Mouse (Mus musculus): ENCODE results near the gene Diablo.

Gene Diablo

DNA sequence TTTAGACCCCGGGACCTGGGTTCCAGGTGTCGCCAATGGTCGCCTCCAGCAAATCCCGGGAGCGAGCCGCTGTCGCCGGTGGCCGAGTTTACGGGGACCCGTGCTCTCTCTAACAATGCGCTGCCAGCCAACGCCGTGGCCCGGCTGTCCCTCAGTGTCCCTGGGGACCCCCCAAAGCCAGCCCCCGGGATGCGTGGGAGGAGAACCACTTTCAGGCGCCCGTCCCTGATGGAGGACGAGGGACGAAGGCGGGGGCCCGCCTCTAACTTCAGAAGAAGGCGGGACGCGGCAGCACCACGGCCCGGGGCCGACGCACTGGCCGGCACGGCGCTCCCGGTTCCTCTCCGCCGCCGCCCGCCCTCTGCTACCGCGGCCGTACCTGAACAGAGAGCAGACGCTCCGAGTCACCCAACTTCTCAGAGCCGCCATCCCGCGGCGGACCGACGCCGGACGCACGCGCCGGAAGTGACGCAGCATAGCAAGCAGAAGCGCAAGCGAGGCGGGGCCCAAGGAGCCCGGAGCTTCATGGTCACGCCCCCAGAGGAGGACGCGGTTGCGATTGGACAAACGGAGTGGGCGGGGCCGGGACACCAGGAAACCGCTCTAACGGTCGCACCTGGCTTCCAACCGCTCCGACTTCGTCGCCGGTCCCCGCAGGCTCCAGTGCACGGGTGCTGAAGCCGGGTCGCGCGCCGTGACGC is at the start of gene Diablo:
Diablo (minus strand) TSS at position 485 of the 701 bp plus-strand sequence.
- under 1% methylated on average over 82 of the region's 82 CpGs for WGBS

GRCm38 (mm10) chr5:123573362-123573761 is 49.4 kb upstream of the Diablo start:
- 58% methylated on average over 8 of the region's 8 CpGs for WGBS

- WGBS, result under 1% methylated on average over 54 of the region's 54 CpGs
Measured at GRCm38 (mm10) chr5:123572357-123573186, 48.6 kb upstream of the Diablo start, which contains the start of gene Vps33a. TSS of gene Vps33a (minus strand) at chr5:123573038.

DNA sequence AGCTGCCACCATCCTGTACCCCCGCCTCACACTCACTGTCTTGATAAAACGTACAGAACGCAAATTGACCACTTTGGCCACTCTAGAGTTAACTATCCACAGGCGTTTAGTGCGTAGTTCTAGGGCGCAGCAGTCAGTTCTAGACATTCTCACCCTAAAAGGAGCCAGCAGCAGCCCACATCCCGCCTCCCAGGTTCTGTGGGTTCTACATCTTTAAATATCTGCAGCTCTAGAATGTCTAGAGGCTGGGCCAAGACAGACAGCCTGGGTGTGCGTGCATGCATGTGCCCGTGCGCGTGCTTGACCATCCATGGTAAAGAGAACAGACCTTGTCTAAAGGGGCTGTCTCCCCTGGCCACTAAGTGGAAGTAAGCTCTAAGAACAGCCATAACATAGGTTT is 37.2 kb upstream of the Diablo start:
- 68% methylated on average over 11 of the region's 11 CpGs for WGBS

DNA sequence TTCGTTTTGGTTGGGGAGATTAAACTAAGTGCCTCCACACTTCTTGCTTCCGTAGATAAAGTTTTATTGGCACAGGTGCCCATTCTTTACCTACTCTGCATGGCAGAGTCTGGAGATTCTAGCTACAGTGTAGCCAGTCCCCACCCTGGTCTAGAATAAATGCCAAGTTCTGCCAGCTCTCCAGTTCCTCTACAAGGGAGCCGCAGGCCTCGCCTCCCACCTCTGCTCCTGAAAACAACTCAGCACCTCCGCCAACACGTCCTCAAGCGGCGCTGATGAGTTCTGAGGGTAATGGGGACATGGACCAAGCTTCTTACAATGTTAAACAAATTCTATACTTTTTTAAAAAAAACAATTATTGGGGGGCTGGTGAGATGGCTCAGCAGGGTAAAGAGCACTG is 35.6 kb upstream of the Diablo start:
- WGBS, result 62% methylated on average over 8 of the region's 8 CpGs

DNA sequence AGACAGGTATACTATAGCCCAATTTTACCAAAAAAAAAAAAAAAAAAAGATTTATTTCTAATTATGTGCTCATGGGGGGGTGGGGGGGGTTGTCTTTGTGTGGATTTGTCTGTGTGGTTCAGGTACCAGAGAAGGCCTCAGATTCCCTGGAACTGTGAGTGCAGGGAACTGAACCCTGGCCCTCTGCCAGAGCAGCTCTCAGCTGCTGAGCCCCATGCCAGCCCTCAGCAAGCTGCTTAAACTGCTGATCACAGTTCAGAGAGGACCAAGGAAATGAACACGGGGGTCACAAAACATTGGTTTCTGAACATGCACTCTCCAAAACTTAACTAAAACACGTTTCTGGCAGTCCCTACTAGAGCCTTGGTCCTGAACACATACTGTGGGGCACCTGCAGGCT is 32.5 kb upstream of the Diablo start:
- 42% methylated on average over 2 of the region's 2 CpGs for WGBS

- 81% methylated on average over 7 of the region's 7 CpGs for WGBS
Measured at GRCm38 (mm10) chr5:123555693-123556092, 31.7 kb upstream of the Diablo start.

- 93% methylated on average over 10 of the region's 10 CpGs for WGBS
Measured at GRCm38 (mm10) chr5:123533801-123534200, 9.8 kb upstream of the Diablo start.

DNA sequence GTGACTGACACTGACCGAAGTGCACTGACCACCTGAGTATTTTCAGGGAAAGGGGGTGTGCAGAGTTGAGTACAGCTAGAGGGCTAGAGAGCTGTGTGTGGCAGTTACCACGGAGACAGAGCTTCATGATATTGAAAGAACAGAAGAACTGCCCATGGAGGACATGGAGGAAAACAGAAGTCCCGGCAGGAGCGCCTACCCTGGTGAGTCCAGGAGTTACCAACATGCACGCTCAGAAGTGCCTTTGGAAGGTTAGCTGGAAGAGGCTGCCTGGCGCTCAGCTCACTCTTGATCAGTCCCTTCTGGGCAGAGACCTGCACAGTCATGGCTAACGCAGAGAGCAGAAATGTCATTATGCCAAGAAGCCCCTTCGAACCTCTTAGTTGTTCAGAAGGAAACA is 6.1 kb upstream of the Diablo start:
- 81% methylated on average over 8 of the region's 8 CpGs for WGBS

GRCm38 (mm10) chr5:123528641-123529040 is 4.7 kb upstream of the Diablo start:
- WGBS, result 54% methylated on average over 7 of the region's 7 CpGs

GRCm38 (mm10) chr5:123525916-123526495 is 2.0 kb upstream of the Diablo start:
- WGBS, result 84% methylated on average over 9 of the region's 9 CpGs

DNA sequence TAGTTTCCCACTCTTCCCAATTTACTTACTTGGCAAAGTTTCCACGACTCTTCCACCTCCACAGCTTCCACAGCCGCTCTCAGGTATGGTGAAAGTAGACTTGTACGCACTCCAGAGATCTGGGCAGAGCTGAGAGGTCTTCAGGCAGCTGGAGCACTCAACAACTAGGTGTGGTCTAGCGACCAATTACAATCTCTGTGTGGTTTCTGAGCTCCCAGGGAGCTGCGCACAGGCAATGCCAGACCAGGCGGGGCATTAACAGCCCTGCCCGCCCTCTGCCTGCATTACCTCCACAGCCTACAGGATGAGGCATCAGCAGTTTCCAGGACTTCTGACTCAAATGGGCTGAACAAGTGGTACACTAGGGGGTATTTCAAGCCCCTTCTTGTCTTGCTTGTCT is 1.3 kb upstream of the Diablo start, which contains the start of gene Gm49027:
Gm49027 (minus strand) TSS at position 208 of the 400 bp plus-strand sequence.
- WGBS, result 84% methylated on average over 7 of the region's 7 CpGs

DNA sequence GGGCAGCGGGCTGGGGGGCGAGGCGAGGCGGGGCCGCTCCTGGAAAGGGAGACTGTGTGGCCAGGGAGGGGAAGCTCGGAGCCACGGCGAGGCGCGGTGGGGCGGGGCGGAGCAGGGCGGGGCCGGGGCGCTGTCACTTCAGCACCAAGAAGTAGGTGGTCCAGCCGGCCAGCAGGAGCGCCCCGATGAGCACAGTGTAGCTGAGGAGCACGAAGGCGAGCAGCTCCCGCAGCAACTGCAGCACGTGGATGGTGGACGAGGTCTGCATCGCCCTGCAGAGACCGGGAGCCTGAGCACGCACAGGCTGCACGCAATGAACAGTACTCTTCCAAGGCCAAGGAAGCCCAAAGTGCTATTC is 396 bp upstream of the Diablo start:
- WGBS, result under 1% methylated on average over 23 of the region's 27 CpGs

DNA sequence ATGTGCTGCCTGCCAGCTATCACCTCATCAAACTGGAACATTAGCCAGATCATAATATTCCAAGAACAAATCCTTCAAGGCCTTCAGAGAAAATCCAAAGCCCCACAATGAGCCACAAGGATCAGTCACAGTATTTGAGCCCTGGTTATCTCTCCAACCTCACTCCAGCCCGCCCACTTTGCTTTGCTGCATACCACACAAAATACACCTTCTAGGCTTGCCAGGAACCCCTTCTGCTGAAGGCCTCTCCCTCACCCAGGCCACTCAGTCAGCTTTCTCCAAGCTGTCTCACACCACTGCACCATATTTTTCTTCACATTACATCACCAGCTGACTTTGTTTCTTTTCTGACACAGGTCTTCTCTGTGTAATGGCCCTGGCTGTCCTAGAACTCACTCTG is 1.8 kb downstream of the Diablo start:
- 83% methylated on average over 1 of the region's 1 CpGs for WGBS

- WGBS, result 80% methylated on average over 1 of the region's 1 CpGs
Measured at GRCm38 (mm10) chr5:123521621-123522020, 2.4 kb downstream of the Diablo start.

DNA sequence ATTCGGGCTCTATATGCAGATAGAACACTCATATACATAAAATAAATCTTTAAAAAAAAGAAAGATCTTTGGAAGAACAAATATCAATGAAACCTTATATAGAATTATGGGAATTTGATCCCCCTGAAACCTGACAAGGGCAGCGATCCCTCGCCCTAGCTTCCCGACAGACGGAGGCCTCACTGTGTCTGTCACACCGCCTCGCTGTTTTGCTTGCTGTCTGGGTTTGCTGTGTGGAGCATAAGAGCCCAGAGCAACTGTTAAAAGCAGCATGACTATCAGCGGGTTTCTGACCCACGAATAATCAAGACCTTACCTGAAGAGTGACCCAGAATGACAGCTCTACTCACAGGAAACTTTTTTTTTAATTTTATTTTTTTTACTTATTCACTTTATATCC is 3.3 kb downstream of the Diablo start:
- WGBS, result 88% methylated on average over 9 of the region's 9 CpGs

GRCm38 (mm10) chr5:123514871-123515270 is 9.1 kb downstream of the Diablo start:
- 77% methylated on average over 5 of the region's 5 CpGs for WGBS

DNA sequence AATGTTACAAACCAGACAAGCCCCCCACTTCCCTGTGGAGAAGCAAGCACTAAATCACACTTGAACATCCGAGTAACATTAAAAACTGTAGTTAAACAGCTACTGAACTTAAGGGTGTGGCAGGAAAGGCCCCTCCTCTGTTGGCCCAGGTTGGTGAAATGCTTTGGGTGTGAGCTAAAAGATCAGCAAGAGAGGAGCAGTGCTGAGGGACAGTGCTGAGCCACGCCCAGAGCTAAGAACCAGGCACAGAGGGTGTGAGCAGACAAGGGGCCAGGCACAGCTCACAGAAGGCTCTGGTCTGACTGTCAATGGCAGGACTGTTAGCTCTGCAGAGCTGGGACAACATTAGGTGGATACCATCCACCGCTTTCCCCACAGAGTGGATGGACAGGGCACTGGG is 11.9 kb downstream of the Diablo start:
- 79% methylated on average over 3 of the region's 3 CpGs for WGBS

DNA sequence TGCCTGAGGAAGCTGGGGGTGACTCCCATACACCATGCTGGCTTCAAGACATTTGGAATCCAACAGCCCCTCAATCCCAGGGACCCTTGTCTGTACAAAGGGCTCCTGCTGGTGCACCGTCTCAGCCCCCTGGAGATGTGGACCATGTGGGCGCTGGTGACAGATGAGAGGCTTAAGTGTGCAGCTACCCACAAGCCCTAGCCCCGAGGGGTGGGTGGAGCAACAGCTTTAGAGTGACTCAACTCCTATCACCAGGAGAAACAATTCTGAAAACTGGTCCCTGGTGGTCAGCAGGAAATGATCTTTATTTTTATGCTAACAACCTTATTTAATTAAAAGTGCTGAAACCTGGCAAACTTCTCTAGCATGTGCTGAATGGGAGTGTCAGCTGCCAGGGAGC is 12.6 kb downstream of the Diablo start:
- 49% methylated on average over 3 of the region's 3 CpGs for WGBS

- WGBS, result 95% methylated on average over 5 of the region's 5 CpGs
Measured at GRCm38 (mm10) chr5:123510160-123510559, 13.8 kb downstream of the Diablo start, which contains the start of gene B3gnt4. TSS of gene B3gnt4 (plus strand) at chr5:123510460.

DNA sequence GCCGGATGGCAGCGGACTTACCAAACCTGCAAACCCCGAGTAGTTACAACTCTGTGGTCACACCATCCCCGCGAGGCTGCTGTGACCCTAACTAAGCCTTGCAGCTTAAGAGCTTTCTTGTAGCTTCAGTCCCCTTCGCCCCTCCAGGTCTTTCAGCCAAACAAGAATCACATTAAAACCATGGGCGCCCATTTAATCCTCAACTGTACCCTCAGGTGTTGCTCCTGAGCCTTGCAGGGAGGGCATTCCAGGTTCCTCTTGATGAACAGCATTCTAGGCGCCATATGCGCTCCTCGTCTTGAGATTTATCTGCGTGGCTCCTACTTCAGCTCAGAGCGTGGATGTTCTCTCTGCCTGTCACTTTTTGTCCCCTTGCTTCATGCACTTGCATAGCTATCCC is 15.1 kb downstream of the Diablo start:
- WGBS, result 8% methylated on average over 12 of the region's 12 CpGs

- WGBS, result under 1% methylated on average over 58 of the region's 59 CpGs
Measured at GRCm38 (mm10) chr5:123507936-123508723, 15.8 kb downstream of the Diablo start.

Measured in cerebral cortex, adult 2 months (tissue).